22 mouse cellular contexts compared by ENCODE assay signal in genomic region chr11:53426914-53427313, GRCm38 (mm10). TPM values are rescaled to one million over a fixed set of nuclear protein-coding genes. Genes with fewer than 3 reads are reported as not detected.
DNase-seq lines count a peak whose midpoint lies in the region; ATAC-seq and TF ChIP-seq lines count a peak whose summit lies in the region.
"Not testable (repeated sequence)": the region's sequence is repeated elsewhere in the genome, so short reads cannot be mapped to it uniquely, and the experiment has no call there.
"Had no signal": no experiment of that assay in that cellular context is flagged by ENCODE, and none has a peak within 500 bp of the region (broad histone marks: within the 10 kb centered on the region; RNA-seq: fewer than 3 reads in every experiment).

No protein-coding gene starts in this region.

- not testable (repeated sequence) for DNase-seq in ES-E14 (ENCODE audit: low read depth, low spot score); heart, embryonic 10.5 days (ENCODE audit: low spot score); liver, adult 2 months (ENCODE audit: extremely low read depth, low read depth, low spot score)

- in situ Hi-C loops in ES-E14 (cut with MboI; ENCODE audit: low sequenced_read_pairs in 2 of 2, unreplicated experiment in 2 of 2) = not testable (repeated sequence)

- TF ChIP-seq POLR2A in liver, adult 2 months (IDR thresholded peaks at IDR 0.05; ENCODE audit: extremely low read depth, insufficient read depth, low read length); small intestine, adult 2 months (IDR thresholded peaks at IDR 0.05; ENCODE audit: low read depth, low read length): not testable (repeated sequence)

- H3K27me3 ChIP-seq in forebrain, embryonic 12.5 days; heart, embryonic 10.5 days (ENCODE audit: insufficient read depth, poor library complexity, severe bottlenecking); heart, embryonic 12.5 days (replicated peaks); heart, embryonic 14.5 days (ENCODE audit: control insufficient read depth, insufficient read depth, low read length); liver, adult 2 months (ENCODE audit: control insufficient read depth, insufficient read depth, low read length); small intestine, adult 2 months (ENCODE audit: control insufficient read depth, insufficient read depth, low read length): not testable (repeated sequence)

- not testable (repeated sequence) for ATAC-seq in forebrain, embryonic 12.5 days (ENCODE audit: low FRiP score); heart, embryonic 12.5 days (ENCODE audit: insufficient number of reproducible peaks, low FRiP score); heart, embryonic 14.5 days (ENCODE audit: insufficient number of reproducible peaks, insufficient read depth, low FRiP score, low read depth)

- not testable (repeated sequence) for H3K9me3 ChIP-seq in ES-E14 (ENCODE audit: control insufficient read depth, insufficient read depth, low read depth, low read length); forebrain, embryonic 12.5 days; heart, embryonic 10.5 days; heart, embryonic 12.5 days (replicated peaks); heart, embryonic 14.5 days (ENCODE audit: control insufficient read depth, low read length)

- 92% methylated on average over 3 of the region's 3 CpGs for WGBS in forebrain, embryonic 12.5 days
- 47% methylated on average over 3 of the region's 3 CpGs for WGBS in heart, embryonic 10.5 days
- 49% methylated on average over 3 of the region's 3 CpGs for WGBS in heart, embryonic 12.5 days
- WGBS in heart, embryonic 14.5 days = 34% methylated on average over 3 of the region's 3 CpGs
- WGBS in liver, adult 2 months = 51% methylated on average over 3 of the region's 3 CpGs
- 90% methylated on average over 3 of the region's 3 CpGs for WGBS in small intestine, adult 2 months

- TF ChIP-seq CTCF in liver, adult 2 months (IDR thresholded peaks at IDR 0.05; ENCODE audit: low read depth, low read length); small intestine, adult 2 months (IDR thresholded peaks at IDR 0.05; ENCODE audit: extremely low read depth, insufficient read length, insufficient replicate concordance, low read depth, low read length): not testable (repeated sequence)

- H3K36me3 ChIP-seq in ES-E14 (ENCODE audit: control insufficient read depth, insufficient read depth, low read length, poor library complexity, severe bottlenecking); liver, adult 2 months (ENCODE audit: control insufficient read depth, insufficient read depth, low read length): not testable (repeated sequence)
- peaks cover 19% of the 10 kb centered on the region for H3K36me3 ChIP-seq in forebrain, embryonic 12.5 days (replicated peaks)
- peaks cover 16% of the 10 kb centered on the region for H3K36me3 ChIP-seq in heart, embryonic 10.5 days
- peaks cover 22% of the 10 kb centered on the region for H3K36me3 ChIP-seq in heart, embryonic 12.5 days
- H3K36me3 ChIP-seq in heart, embryonic 14.5 days (ENCODE audit: control insufficient read depth, insufficient read depth, low read length) = peaks cover 20% of the 10 kb centered on the region
- H3K36me3 ChIP-seq in small intestine, adult 2 months (ENCODE audit: control insufficient read depth, insufficient read depth, low read length) = peaks cover 12% of the 10 kb centered on the region

- H3K79me2 ChIP-seq in liver, adult 2 months (ENCODE audit: control insufficient read depth, insufficient read depth, low read length) = not testable (repeated sequence)

- not testable (repeated sequence) for H3K4me1 ChIP-seq in ES-E14 (ENCODE audit: control insufficient read depth in 2 of 2, insufficient read depth in 2 of 2, low read length in 2 of 2, poor library complexity in 1 of 2)
- H3K4me1 ChIP-seq in forebrain, embryonic 12.5 days = peaks cover 18% of the 10 kb centered on the region
- peaks cover 38% of the 10 kb centered on the region for H3K4me1 ChIP-seq in heart, embryonic 10.5 days
- H3K4me1 ChIP-seq in heart, embryonic 12.5 days (replicated peaks) = peaks cover 36% of the 10 kb centered on the region
- H3K4me1 ChIP-seq in heart, embryonic 14.5 days (ENCODE audit: control insufficient read depth in 2 of 2, insufficient read depth in 2 of 2, low read length in 2 of 2) = peaks cover 7 to 31% of the 10 kb centered on the region in 2 experiments
- H3K4me1 ChIP-seq in liver, adult 2 months (ENCODE audit: control insufficient read depth, insufficient read depth, low read length) = peaks cover 29% of the 10 kb centered on the region
- peaks cover 36% of the 10 kb centered on the region for H3K4me1 ChIP-seq in small intestine, adult 2 months (ENCODE audit: control insufficient read depth, insufficient read depth, insufficient read length, low read length)

- not testable (repeated sequence) for H3K9ac ChIP-seq in ES-E14 (ENCODE audit: insufficient read depth, low read depth, low read length, poor library complexity, severe bottlenecking); forebrain, embryonic 12.5 days; heart, embryonic 14.5 days (ENCODE audit: low read length); liver, adult 2 months (ENCODE audit: low read depth, low read length)
- peak overlapping the region; percentile 41; the same call in 1 of the 2 replicates for H3K9ac ChIP-seq in heart, embryonic 12.5 days

- H3K4me2 ChIP-seq in forebrain, embryonic 12.5 days; heart, embryonic 14.5 days (ENCODE audit: low read length): not testable (repeated sequence)
- H3K4me2 ChIP-seq in heart, embryonic 12.5 days = 0 out of 2 replicates have a peak overlapping the region, but pooled peaks have one; percentile 22

- not testable (repeated sequence) for H3K4me3 ChIP-seq in ES-E14 (ENCODE audit: insufficient read depth in 1 of 2, low read depth in 1 of 2, low read length in 2 of 2, poor library complexity in 1 of 2, severe bottlenecking in 1 of 2); forebrain, embryonic 12.5 days (replicated peaks); heart, embryonic 10.5 days; heart, embryonic 12.5 days; heart, embryonic 14.5 days (ENCODE audit: control insufficient read depth in 1 of 2, insufficient read depth in 1 of 2, low read depth in 1 of 2, low read length in 2 of 2); liver, adult 2 months (ENCODE audit: insufficient read depth, low read depth, low read length); small intestine, adult 2 months (ENCODE audit: low read depth, low read length)

- not testable (repeated sequence) for H3K27ac ChIP-seq in ES-E14 (ENCODE audit: insufficient read depth, low read depth, low read length, poor library complexity, severe bottlenecking)
- H3K27ac ChIP-seq in forebrain, embryonic 12.5 days = 0 out of 2 replicates have a peak overlapping the region, but pooled peaks have one; percentile 0
- 0 out of 2 replicates have a peak overlapping the region, but pooled peaks have one; percentile 36 for H3K27ac ChIP-seq in heart, embryonic 10.5 days
- peak overlapping the region; percentile 53 for H3K27ac ChIP-seq in heart, embryonic 12.5 days (ENCODE audit: poor library complexity, severe bottlenecking)
- peak overlapping the region; percentile 4 to 37; a peak in 1 of 4 replicates for H3K27ac ChIP-seq in heart, embryonic 14.5 days (replicated peaks in 1 of 2; ENCODE audit: control insufficient read depth in 1 of 2, insufficient read depth in 1 of 2, low read depth in 2 of 2, low read length in 2 of 2)
- 0 out of 2 replicates have a peak overlapping the region, but pooled peaks have one; percentile 6 for H3K27ac ChIP-seq in liver, adult 2 months (replicated peaks; ENCODE audit: insufficient read depth, low read depth, low read length)
- H3K27ac ChIP-seq in small intestine, adult 2 months (ENCODE audit: insufficient read depth, low read depth, low read length) = peak overlapping the region; percentile 100; the same call in 1 of the 2 replicates

RNA-seq across cellular contexts. Expression of gene Uqcrq, which starts 3.7 kb away (rescaled TPM):
- total RNA-seq in ES-E14 (2012; rRNA removed) = 57.8 and 76.9 TPM in 2 replicates
- 538 and 578 TPM in 2 replicates for polyA plus RNA-seq in forebrain, embryonic 12.5 days (2016; fragmentation: Nextera tagmentation; extraction: Ambion mirVana)
- 854 and 1,100 TPM in 2 replicates for polyA plus RNA-seq in heart, embryonic 10.5 days (2016; fragmentation: Nextera tagmentation; extraction: Ambion mirVana)
- polyA plus RNA-seq in heart, embryonic 12.5 days (2016; fragmentation: Nextera tagmentation; extraction: Ambion mirVana) = 1,089 and 1,102 TPM in 2 replicates
- polyA plus RNA-seq in heart, embryonic 14.5 days (2014; fragmentation: Nextera tagmentation; extraction: Ambion mirVana) = 1,378 and 1,424 TPM in 2 replicates
- 256 TPM in 2 replicates for total RNA-seq in liver, adult 2 months (2014; rRNA removed)
- 1,230 and 1,408 TPM in 2 replicates for polyA plus RNA-seq in liver, adult 2 months (2012; rRNA removed)
- 727 and 1,116 TPM in 2 replicates for polyA plus RNA-seq in small intestine, adult 2 months (2012; rRNA removed)

RNA-seq across cellular contexts. Expression of gene Gdf9, which starts 3.9 kb away (rescaled TPM):
- 0.21 and 0.45 TPM in 2 replicates for total RNA-seq in ES-E14 (2012; rRNA removed)
- 2.0 and 2.8 TPM in 2 replicates for polyA plus RNA-seq in forebrain, embryonic 12.5 days (2016; fragmentation: Nextera tagmentation; extraction: Ambion mirVana)
- 0.74 and 1.5 TPM in 2 replicates for polyA plus RNA-seq in heart, embryonic 10.5 days (2016; fragmentation: Nextera tagmentation; extraction: Ambion mirVana)
- 0.56 and 1.3 TPM in 2 replicates for polyA plus RNA-seq in heart, embryonic 12.5 days (2016; fragmentation: Nextera tagmentation; extraction: Ambion mirVana)
- 1.4 and 1.7 TPM in 2 replicates for polyA plus RNA-seq in heart, embryonic 14.5 days (2014; fragmentation: Nextera tagmentation; extraction: Ambion mirVana)
- 0.09 and 0.34 TPM in 2 replicates for total RNA-seq in liver, adult 2 months (2014; rRNA removed)
- 0.21 and 0.47 TPM in 2 replicates for polyA plus RNA-seq in liver, adult 2 months (2012; rRNA removed)
- 0.80 and 1.3 TPM in 2 replicates for polyA plus RNA-seq in small intestine, adult 2 months (2012; rRNA removed)
- polyA plus RNA-seq: CD4-positive, CD25-positive, alpha-beta regulatory T cell, adult 4 months had no signal

RNA-seq across cellular contexts. Expression of gene Leap2, which starts 3.9 kb away (rescaled TPM):
- total RNA-seq in ES-E14 (2012; rRNA removed) = not detected in 2 replicates
- polyA plus RNA-seq in forebrain, embryonic 12.5 days (2016; fragmentation: Nextera tagmentation; extraction: Ambion mirVana) = 0.70 TPM in 1 of 2 replicates, not detected in the other
- polyA plus RNA-seq in heart, embryonic 10.5 days (2016; fragmentation: Nextera tagmentation; extraction: Ambion mirVana) = 0.45 TPM in 1 of 2 replicates, not detected in the other
- polyA plus RNA-seq in heart, embryonic 12.5 days (2016; fragmentation: Nextera tagmentation; extraction: Ambion mirVana) = not detected in 2 replicates
- polyA plus RNA-seq in heart, embryonic 14.5 days (2014; fragmentation: Nextera tagmentation; extraction: Ambion mirVana) = not detected in 2 replicates
- 133 and 140 TPM in 2 replicates for total RNA-seq in liver, adult 2 months (2014; rRNA removed)
- 114 and 168 TPM in 2 replicates for polyA plus RNA-seq in liver, adult 2 months (2012; rRNA removed)
- polyA plus RNA-seq in small intestine, adult 2 months (2012; rRNA removed) = 35.6 and 72.2 TPM in 2 replicates
- total RNA-seq: adrenal gland, adult 18-20 months; adrenal gland, adult 8-10 months; adrenal gland, postnatal 36 days; CH12.LX had no signal
- polyA plus RNA-seq: activated CD4-positive, CD25-positive, alpha-beta regulatory T cell, adult 4 months; cerebellum, adult 2 months; cortical plate, adult 2 months; embryonic facial prominence, embryonic 10.5 days; embryonic facial prominence, embryonic 14.5 days; forebrain, embryonic 11.5 days; forebrain, embryonic 14.5 days; forebrain, embryonic 16.5 days had no signal

RNA-seq across cellular contexts. Expression of gene Gm10447, which starts 30.0 kb away (rescaled TPM):
- total RNA-seq in ES-E14 (2012; rRNA removed) = not detected in 2 replicates
- polyA plus RNA-seq in forebrain, embryonic 12.5 days (2016; fragmentation: Nextera tagmentation; extraction: Ambion mirVana) = 0.13 and 0.14 TPM in 2 replicates
- polyA plus RNA-seq in heart, embryonic 10.5 days (2016; fragmentation: Nextera tagmentation; extraction: Ambion mirVana) = 0.10 and 0.16 TPM in 2 replicates
- polyA plus RNA-seq in heart, embryonic 12.5 days (2016; fragmentation: Nextera tagmentation; extraction: Ambion mirVana) = 0.11 and 0.15 TPM in 2 replicates
- polyA plus RNA-seq in heart, embryonic 14.5 days (2014; fragmentation: Nextera tagmentation; extraction: Ambion mirVana) = 0.16 TPM in 1 of 2 replicates, not detected in the other
- total RNA-seq in liver, adult 2 months (2014; rRNA removed) = 0.46 and 0.60 TPM in 2 replicates
- polyA plus RNA-seq in liver, adult 2 months (2012; rRNA removed) = 1.3 and 2.5 TPM in 2 replicates
- polyA plus RNA-seq in small intestine, adult 2 months (2012; rRNA removed) = 0.04 TPM in 1 of 2 replicates, not detected in the other
- total RNA-seq: adrenal gland, postnatal 14 days; CH12.LX had no signal
- polyA plus RNA-seq: CD4-positive, CD25-positive, alpha-beta regulatory T cell, adult 4 months; cerebellum, adult 2 months; embryonic facial prominence, embryonic 14.5 days; forebrain, embryonic 11.5 days; forebrain, embryonic 14.5 days; forebrain, embryonic 16.5 days; Patski had no signal

RNA-seq across cellular contexts. Expression of gene Shroom1, which starts 30.1 kb away (rescaled TPM):
- total RNA-seq in ES-E14 (2012; rRNA removed) = 0.74 and 1.7 TPM in 2 replicates
- 1.8 and 2.0 TPM in 2 replicates for polyA plus RNA-seq in forebrain, embryonic 12.5 days (2016; fragmentation: Nextera tagmentation; extraction: Ambion mirVana)
- 2.3 and 2.5 TPM in 2 replicates for polyA plus RNA-seq in heart, embryonic 10.5 days (2016; fragmentation: Nextera tagmentation; extraction: Ambion mirVana)
- polyA plus RNA-seq in heart, embryonic 12.5 days (2016; fragmentation: Nextera tagmentation; extraction: Ambion mirVana) = 5.3 and 5.8 TPM in 2 replicates
- 2.3 and 2.5 TPM in 2 replicates for polyA plus RNA-seq in heart, embryonic 14.5 days (2014; fragmentation: Nextera tagmentation; extraction: Ambion mirVana)
- total RNA-seq in liver, adult 2 months (2014; rRNA removed) = 12.8 and 15.4 TPM in 2 replicates
- 36.6 and 43.4 TPM in 2 replicates for polyA plus RNA-seq in liver, adult 2 months (2012; rRNA removed)
- 2.6 and 3.0 TPM in 2 replicates for polyA plus RNA-seq in small intestine, adult 2 months (2012; rRNA removed)
- total RNA-seq: CH12.LX had no signal
- polyA plus RNA-seq: CD4-positive, CD25-positive, alpha-beta regulatory T cell, adult 4 months; Patski had no signal

Comparison
In these comparisons a context has a peak if more than half of its experiments do, and no peak if none do; other contexts are left out.
1. RNA of gene Leap2, which starts 3.9 kb away (polyA plus RNA-seq): 114 to 168 TPM in liver, adult 2 months and 35.6 to 72.2 TPM in small intestine, adult 2 months; 0.45 TPM in heart, embryonic 10.5 days, not detected in heart, embryonic 14.5 days, 0.70 TPM in forebrain, embryonic 12.5 days and not detected in heart, embryonic 12.5 days; every median in the first group is over 10 times any median in the second.